Mouse (Mus musculus): ENCODE data around the gene Slc22a3. TPM values are rescaled to one million over a fixed set of nuclear protein-coding genes. Genes with fewer than 3 reads are reported as not detected.

Slc22a3 gene
- polyA plus RNA-seq, 1 experiment from 2014 or later, result 0.45 TPM

DNA sequence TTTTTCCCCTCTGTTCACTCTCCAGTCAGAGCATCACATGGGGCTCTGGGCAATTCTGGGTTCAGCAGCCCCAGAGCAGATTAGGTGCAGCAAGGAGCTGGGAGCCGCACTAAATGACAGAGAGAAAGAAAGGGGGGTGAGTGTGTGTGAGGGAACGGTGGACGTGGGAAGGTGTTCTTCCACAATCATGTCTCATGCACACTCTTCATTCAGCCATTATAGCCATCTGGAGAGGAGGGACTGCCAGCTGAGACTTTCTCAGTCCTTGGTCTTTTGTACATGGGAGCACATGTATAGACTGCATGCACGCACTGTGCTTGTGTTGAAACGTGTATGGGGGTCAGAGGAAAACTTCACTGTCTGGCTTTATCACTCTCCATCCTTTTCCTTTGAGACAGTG is 17.6 kb downstream of the Slc22a3 start:
- Histone ChIP-seq H3K9ac (replicated peaks; ENCODE audit: low read depth, low read length) (no peak overlapping the region), H3K4me3 (ENCODE audit: low read depth, low read length) (no peak overlapping the region), H3K36me3 (ENCODE audit: control insufficient read depth, insufficient read depth, low read length) (no peaks in the 10 kb centered on the region), H3K27me3 (ENCODE audit: control insufficient read depth, insufficient read depth, low read length) (no peaks in the 10 kb centered on the region), H3K4me1 (ENCODE audit: control insufficient read depth, insufficient read depth, low read length) (no peaks in the 10 kb centered on the region), H3K4me2 (replicated peaks; ENCODE audit: low read depth, low read length) (no peak overlapping the region), H3K27ac (ENCODE audit: low read length) (no peak overlapping the region), H3K9me3 (ENCODE audit: control insufficient read depth, low read depth, low read length) (no peaks in the 10 kb centered on the region)
- no peak for ATAC-seq (ENCODE audit: insufficient number of reproducible peaks, insufficient read depth, low FRiP score, low read depth)
- 89% methylated on average over 5 of the region's 5 CpGs for WGBS

DNA sequence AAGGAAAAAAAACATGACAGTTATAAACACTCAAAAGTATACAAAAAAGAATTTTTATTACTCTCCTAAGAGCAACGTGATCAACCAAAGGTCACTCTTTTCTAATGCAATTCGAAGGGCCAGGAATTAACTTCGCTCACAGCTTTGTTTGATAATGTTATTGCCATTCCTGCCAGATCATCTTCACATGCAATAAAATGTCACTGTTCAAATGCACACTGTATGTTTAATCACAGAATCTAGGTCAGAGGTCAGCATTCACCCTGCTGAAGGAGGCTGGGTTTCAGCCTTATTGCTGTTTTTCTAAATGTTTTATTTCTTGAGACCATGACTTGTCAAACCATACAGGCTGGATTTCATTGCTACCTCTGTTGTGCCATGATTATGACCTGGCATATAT is 21.8 kb downstream of the Slc22a3 start:
- 80% methylated on average over 3 of the region's 3 CpGs for WGBS
- no peak overlapping the region for H3K9ac ChIP-seq (replicated peaks; ENCODE audit: low read depth, low read length)

DNA sequence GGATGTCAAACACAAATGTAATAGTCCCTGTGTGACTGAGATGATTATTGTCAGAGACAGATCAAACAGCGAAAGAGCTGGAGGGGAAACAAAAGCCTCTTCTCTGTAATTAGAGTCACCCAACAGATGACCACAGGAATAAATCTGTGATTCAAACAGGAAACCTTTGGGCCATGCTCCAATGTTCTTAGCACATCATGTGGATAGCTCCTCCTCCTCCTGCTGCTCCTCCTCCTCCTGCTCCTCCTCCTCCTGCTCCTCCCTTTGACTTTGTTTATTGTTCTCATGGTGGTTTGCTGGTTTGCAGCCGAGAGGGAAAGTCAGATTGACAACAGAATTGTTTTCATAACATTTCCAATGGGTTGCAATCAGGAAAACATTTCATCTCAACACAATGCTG is 28.1 kb downstream of the Slc22a3 start:
- H3K4me3 ChIP-seq (ENCODE audit: low read depth, low read length), result no peak overlapping the region
- H3K27ac ChIP-seq (ENCODE audit: low read length), result no peak overlapping the region
- no peaks in the 10 kb centered on the region for H3K36me3 ChIP-seq (ENCODE audit: control insufficient read depth, insufficient read depth, low read length)
- WGBS, result 45% methylated on average over 2 of the region's 2 CpGs
- no peak overlapping the region for H3K9ac ChIP-seq (replicated peaks; ENCODE audit: low read depth, low read length)
- H3K27me3 ChIP-seq (ENCODE audit: control insufficient read depth, insufficient read depth, low read length), result no peaks in the 10 kb centered on the region
- no peaks in the 10 kb centered on the region for H3K4me1 ChIP-seq (ENCODE audit: control insufficient read depth, insufficient read depth, low read length)
- H3K4me2 ChIP-seq (replicated peaks; ENCODE audit: low read depth, low read length), result no peak overlapping the region
- no peak for ATAC-seq (ENCODE audit: insufficient number of reproducible peaks, insufficient read depth, low FRiP score, low read depth)
- H3K9me3 ChIP-seq (ENCODE audit: control insufficient read depth, low read depth, low read length), result no peaks in the 10 kb centered on the region

More for the DNA sequence above, 21.8 kb downstream of the Slc22a3 start:
- Histone ChIP-seq H3K36me3 (ENCODE audit: control insufficient read depth, insufficient read depth, low read length) (no peaks in the 10 kb centered on the region), H3K27me3 (ENCODE audit: control insufficient read depth, insufficient read depth, low read length) (no peaks in the 10 kb centered on the region), H3K27ac (ENCODE audit: low read length) (no peak overlapping the region), H3K4me1 (ENCODE audit: control insufficient read depth, insufficient read depth, low read length) (no peaks in the 10 kb centered on the region), H3K4me2 (replicated peaks; ENCODE audit: low read depth, low read length) (no peak overlapping the region), H3K9me3 (ENCODE audit: control insufficient read depth, low read depth, low read length) (no peaks in the 10 kb centered on the region), H3K4me3 (ENCODE audit: low read depth, low read length) (no peak overlapping the region)
- ATAC-seq (ENCODE audit: insufficient number of reproducible peaks, insufficient read depth, low FRiP score, low read depth), result no peak

DNA sequence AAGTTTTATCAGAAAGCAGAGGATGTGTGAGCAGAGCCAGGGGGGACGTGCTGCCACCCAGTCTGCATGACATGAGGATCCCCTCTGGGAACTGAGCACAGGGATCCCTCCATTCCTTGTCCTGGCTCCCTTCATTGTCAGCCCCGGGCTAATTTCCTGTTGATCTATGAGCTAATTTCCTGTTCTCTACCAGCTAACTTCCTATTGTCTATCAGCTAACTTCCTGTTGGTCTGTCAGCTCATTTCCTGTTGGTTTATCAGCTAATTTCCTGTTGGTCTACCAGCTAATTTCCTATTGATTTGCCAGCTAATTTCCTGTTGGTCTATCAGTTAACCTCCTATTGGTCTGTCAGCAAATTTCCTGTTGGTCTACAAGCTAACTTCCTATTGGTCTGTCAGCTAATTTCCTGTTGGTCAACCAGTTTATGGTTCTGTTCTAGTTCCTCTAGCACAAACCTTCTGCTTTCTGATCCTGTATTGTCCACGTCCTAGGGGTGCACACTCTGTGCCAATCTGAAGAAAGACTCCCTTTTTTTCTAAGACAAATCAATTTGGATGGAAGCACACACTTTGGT is 32.9 kb downstream of the Slc22a3 start:
- Histone ChIP-seq H3K27ac (ENCODE audit: low read length) (no peak overlapping the region), H3K27me3 (ENCODE audit: control insufficient read depth, insufficient read depth, low read length) (no peaks in the 10 kb centered on the region), H3K4me3 (ENCODE audit: low read depth, low read length) (no peak overlapping the region), H3K4me1 (ENCODE audit: control insufficient read depth, insufficient read depth, low read length) (no peaks in the 10 kb centered on the region), H3K9me3 (ENCODE audit: control insufficient read depth, low read depth, low read length) (no peaks in the 10 kb centered on the region), H3K9ac (replicated peaks; ENCODE audit: low read depth, low read length) (no peak overlapping the region), H3K4me2 (replicated peaks; ENCODE audit: low read depth, low read length) (no peak overlapping the region), H3K36me3 (ENCODE audit: control insufficient read depth, insufficient read depth, low read length) (no peaks in the 10 kb centered on the region)
- 83% methylated on average over 3 of the region's 3 CpGs for WGBS
- no peak for ATAC-seq (ENCODE audit: insufficient number of reproducible peaks, insufficient read depth, low FRiP score, low read depth)

DNA sequence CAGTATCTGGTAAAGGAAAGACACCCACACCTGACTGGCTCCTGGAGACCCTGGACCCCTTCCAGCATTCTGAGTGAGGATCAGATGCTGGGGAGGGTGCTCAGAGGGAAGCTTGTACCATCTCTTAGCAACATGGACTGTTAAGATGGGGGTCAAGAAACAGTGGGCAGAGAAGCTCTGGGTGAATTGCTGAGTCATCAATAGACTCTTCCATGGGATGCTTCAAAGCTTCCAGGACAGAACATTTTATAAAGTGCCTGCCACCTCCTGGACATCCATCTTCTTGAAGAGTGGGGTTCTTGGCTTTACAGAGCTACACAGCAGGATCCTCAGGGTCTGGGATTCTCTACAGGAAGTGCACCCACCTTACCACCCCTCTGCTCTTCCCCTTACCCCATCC is 35.0 kb downstream of the Slc22a3 start:
- H3K4me1 ChIP-seq (ENCODE audit: control insufficient read depth, insufficient read depth, low read length), result no peaks in the 10 kb centered on the region
- no peak overlapping the region for H3K4me3 ChIP-seq (ENCODE audit: low read depth, low read length)
- H3K27me3 ChIP-seq (ENCODE audit: control insufficient read depth, insufficient read depth, low read length), result no peaks in the 10 kb centered on the region
- no peak overlapping the region for H3K27ac ChIP-seq (ENCODE audit: low read length)
- H3K36me3 ChIP-seq (ENCODE audit: control insufficient read depth, insufficient read depth, low read length), result no peaks in the 10 kb centered on the region
- no peak overlapping the region for H3K4me2 ChIP-seq (replicated peaks; ENCODE audit: low read depth, low read length)
- H3K9me3 ChIP-seq (ENCODE audit: control insufficient read depth, low read depth, low read length), result no peaks in the 10 kb centered on the region
- ATAC-seq (ENCODE audit: insufficient number of reproducible peaks, insufficient read depth, low FRiP score, low read depth), result no peak
- H3K9ac ChIP-seq (replicated peaks; ENCODE audit: low read depth, low read length), result no peak overlapping the region

DNA sequence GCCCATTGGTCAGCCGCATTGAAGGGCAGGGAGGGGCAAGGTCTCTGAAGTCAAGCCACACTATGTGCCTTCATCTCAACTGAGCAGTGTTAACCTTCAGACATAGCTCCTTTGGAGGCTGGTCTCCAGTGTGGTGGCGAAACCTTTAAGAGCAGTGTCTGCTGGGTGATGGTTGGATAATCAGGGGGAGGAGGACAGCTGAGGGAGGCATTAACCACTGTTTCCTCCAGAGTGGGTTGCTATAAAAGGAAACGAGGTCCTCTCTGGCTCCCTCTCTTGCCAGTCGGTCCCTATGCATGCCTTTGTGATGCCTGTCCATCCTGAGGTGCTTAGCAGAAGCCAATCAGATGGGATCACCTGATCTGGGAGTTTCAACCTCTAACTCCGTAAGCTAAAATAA is 38.8 kb downstream of the Slc22a3 start:
- WGBS, result 79% methylated on average over 5 of the region's 5 CpGs
- Histone ChIP-seq H3K4me3 (ENCODE audit: low read depth, low read length) (no peak overlapping the region), H3K27me3 (ENCODE audit: control insufficient read depth, insufficient read depth, low read length) (no peaks in the 10 kb centered on the region), H3K4me1 (ENCODE audit: control insufficient read depth, insufficient read depth, low read length) (no peaks in the 10 kb centered on the region), H3K9ac (replicated peaks; ENCODE audit: low read depth, low read length) (no peak overlapping the region), H3K36me3 (ENCODE audit: control insufficient read depth, insufficient read depth, low read length) (no peaks in the 10 kb centered on the region), H3K9me3 (ENCODE audit: control insufficient read depth, low read depth, low read length) (no peaks in the 10 kb centered on the region), H3K27ac (ENCODE audit: low read length) (no peak overlapping the region), H3K4me2 (replicated peaks; ENCODE audit: low read depth, low read length) (no peak overlapping the region)
- ATAC-seq (ENCODE audit: insufficient number of reproducible peaks, insufficient read depth, low FRiP score, low read depth), result no peak

DNA sequence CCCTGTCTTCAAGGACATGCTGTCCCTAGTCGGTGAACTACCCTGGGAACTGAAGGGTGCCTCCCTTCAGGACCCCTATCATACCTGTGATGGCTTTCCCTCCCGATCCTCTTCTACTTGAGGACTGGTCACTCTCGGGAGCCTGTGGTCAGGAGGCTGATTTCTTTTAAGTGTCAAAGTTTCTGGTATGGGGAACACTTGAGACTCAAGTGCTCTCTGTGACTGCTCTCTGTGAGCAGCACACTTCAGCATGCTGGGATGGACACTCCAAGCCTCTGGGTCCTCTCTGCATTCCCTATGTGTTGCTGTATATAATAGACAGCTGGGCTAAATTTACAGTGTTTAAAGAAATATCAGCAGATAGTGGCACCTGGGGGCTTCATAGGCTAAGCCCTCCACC is 39.9 kb downstream of the Slc22a3 start:
- no peak overlapping the region for H3K4me2 ChIP-seq (replicated peaks; ENCODE audit: low read depth, low read length)
- no peak for ATAC-seq (ENCODE audit: insufficient number of reproducible peaks, insufficient read depth, low FRiP score, low read depth)

DNA sequence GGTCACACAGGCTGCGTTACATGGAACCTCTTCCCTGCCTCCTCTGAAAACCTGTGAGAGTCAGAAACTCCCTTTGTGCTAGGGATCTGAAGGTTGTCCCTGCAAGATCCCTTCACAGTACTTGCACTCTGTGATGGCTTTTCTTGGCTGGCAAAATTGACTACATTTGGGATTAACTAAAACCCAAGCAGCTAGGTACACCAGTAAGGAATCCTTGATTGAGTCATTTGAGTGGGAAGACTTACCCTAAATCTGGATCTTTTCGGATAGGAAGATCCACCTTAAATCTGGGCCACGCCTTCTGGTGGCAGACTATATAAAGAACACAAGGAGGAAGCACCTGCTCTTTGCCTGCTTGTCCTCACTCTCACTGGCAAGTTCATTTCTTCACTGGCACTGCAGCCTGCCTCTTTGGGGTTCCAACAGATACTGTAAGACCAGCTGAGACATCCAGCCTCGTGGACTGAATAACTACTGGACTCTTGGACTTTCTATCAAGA is 41.0 kb downstream of the Slc22a3 start:
- no peak for ATAC-seq (ENCODE audit: insufficient number of reproducible peaks, insufficient read depth, low FRiP score, low read depth)
- Histone ChIP-seq H3K27ac (ENCODE audit: low read length) (no peak overlapping the region), H3K4me1 (ENCODE audit: control insufficient read depth, insufficient read depth, low read length) (no peaks in the 10 kb centered on the region), H3K27me3 (ENCODE audit: control insufficient read depth, insufficient read depth, low read length) (no peaks in the 10 kb centered on the region), H3K36me3 (ENCODE audit: control insufficient read depth, insufficient read depth, low read length) (no peaks in the 10 kb centered on the region), H3K9ac (replicated peaks; ENCODE audit: low read depth, low read length) (no peak overlapping the region), H3K9me3 (ENCODE audit: control insufficient read depth, low read depth, low read length) (no peaks in the 10 kb centered on the region), H3K4me2 (replicated peaks; ENCODE audit: low read depth, low read length) (no peak overlapping the region), H3K4me3 (ENCODE audit: low read depth, low read length) (no peak overlapping the region)
- 74% methylated on average over 4 of the region's 4 CpGs for WGBS

More for the DNA sequence above, 39.9 kb downstream of the Slc22a3 start:
- H3K27ac ChIP-seq (ENCODE audit: low read length), result no peak overlapping the region
- no peaks in the 10 kb centered on the region for H3K27me3 ChIP-seq (ENCODE audit: control insufficient read depth, insufficient read depth, low read length)
- no peaks in the 10 kb centered on the region for H3K36me3 ChIP-seq (ENCODE audit: control insufficient read depth, insufficient read depth, low read length)
- H3K9me3 ChIP-seq (ENCODE audit: control insufficient read depth, low read depth, low read length), result no peaks in the 10 kb centered on the region
- H3K4me1 ChIP-seq (ENCODE audit: control insufficient read depth, insufficient read depth, low read length), result no peaks in the 10 kb centered on the region
- 65% methylated on average over 3 of the region's 3 CpGs for WGBS
- no peak overlapping the region for H3K9ac ChIP-seq (replicated peaks; ENCODE audit: low read depth, low read length)
- H3K4me3 ChIP-seq (ENCODE audit: low read depth, low read length), result no peak overlapping the region

DNA sequence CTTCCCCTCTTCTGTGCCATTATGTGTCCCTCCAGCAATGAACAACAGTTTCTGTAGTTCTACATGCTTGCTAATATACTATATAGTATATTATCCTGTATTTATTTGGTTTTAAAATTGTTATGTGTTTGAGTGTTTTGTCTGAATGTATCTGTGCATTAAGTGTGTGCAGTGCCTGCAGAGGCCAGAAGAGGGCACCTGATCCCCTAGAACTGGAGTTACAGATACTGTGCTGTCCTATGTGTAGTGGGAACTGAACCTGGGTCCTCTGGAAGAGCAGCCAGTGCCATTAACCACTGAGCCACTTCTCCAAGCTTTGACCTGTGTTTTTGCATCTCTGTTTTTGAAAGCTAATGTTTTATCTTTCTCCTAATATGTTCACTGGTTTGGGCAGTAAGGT is 46.3 kb downstream of the Slc22a3 start:
- H3K9ac ChIP-seq (replicated peaks; ENCODE audit: low read depth, low read length), result no peak overlapping the region
- H3K9me3 ChIP-seq (ENCODE audit: control insufficient read depth, low read depth, low read length), result no peaks in the 10 kb centered on the region
- no peaks in the 10 kb centered on the region for H3K27me3 ChIP-seq (ENCODE audit: control insufficient read depth, insufficient read depth, low read length)
- no peak for ATAC-seq (ENCODE audit: insufficient number of reproducible peaks, insufficient read depth, low FRiP score, low read depth)
- H3K4me3 ChIP-seq (ENCODE audit: low read depth, low read length), result no peak overlapping the region
- no peaks in the 10 kb centered on the region for H3K36me3 ChIP-seq (ENCODE audit: control insufficient read depth, insufficient read depth, low read length)
- no peak overlapping the region for H3K27ac ChIP-seq (ENCODE audit: low read length)
- no peaks in the 10 kb centered on the region for H3K4me1 ChIP-seq (ENCODE audit: control insufficient read depth, insufficient read depth, low read length)
- no peak overlapping the region for H3K4me2 ChIP-seq (replicated peaks; ENCODE audit: low read depth, low read length)

All from stomach, embryonic 14.5 days (tissue).